Mouse (Mus musculus): ENCODE measurements at regions not wholly inside any gene's neighbourhood (a gene's known extent, or its start where the extent isn't known, plus 50 kb on each side); places are given as distances from the start of the nearest gene placed in this dataset.

DNA sequence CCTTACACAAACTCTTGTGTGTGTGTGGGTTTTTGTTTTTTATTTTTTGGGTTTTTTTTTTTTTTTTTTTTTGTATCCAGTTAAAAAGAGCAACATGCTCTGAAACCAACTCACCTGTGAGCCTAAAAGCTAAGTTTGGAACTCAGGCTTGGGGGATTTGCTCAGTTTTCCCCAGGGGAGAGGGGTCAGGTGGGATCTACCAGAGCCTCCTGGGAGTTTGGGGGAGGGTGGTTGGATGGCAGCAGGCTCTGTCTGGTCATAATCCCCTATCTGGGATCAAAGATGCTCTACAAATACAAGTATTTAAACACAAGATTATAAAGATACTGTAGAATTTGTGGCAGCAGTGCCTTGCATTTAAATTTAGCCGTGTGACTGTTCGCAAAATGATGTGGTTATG, 222.6 kb downstream of the Tmem182 start:
- H3K4me3 ChIP-seq (replicated peaks in 1 of 3; ENCODE audit: low read depth in 2 of 3, low read length in 2 of 3, poor library complexity in 1 of 3) = no peak overlapping the region
- TF ChIP-seq MXI1 (IDR thresholded peaks at IDR 0.05; ENCODE audit: low read depth, low read length) = no peak
- TF ChIP-seq CTCF (conservative IDR thresholded peaks at IDR 0.05 in 1 of 2, IDR thresholded peaks at IDR 0.05 in 1 of 2; ENCODE audit: low read depth in 2 of 2, low read length in 2 of 2) = no peak
- no peak for TF ChIP-seq POLR2A (IDR thresholded peaks at IDR 0.05; ENCODE audit: low read depth, low read length)
- no peak for TF ChIP-seq KAT2A (IDR thresholded peaks at IDR 0.05; ENCODE audit: insufficient replicate concordance, low read length)
- TF ChIP-seq ZNF384 (IDR thresholded peaks at IDR 0.05; ENCODE audit: low read depth, low read length) = no peak
- TF ChIP-seq EP300 (IDR thresholded peaks at IDR 0.05; ENCODE audit: low read length) = no peak
- no peak for TF ChIP-seq MAFK (IDR thresholded peaks at IDR 0.05; ENCODE audit: insufficient replicate concordance, low read length)
- TF ChIP-seq CHD2 (IDR thresholded peaks at IDR 0.05; ENCODE audit: low read length) = no peak
- TF ChIP-seq NELFE (IDR thresholded peaks at IDR 0.05; ENCODE audit: low read depth, low read length) = no peak
- no peak for TF ChIP-seq JUND (conservative IDR thresholded peaks at IDR 0.05; ENCODE audit: low read depth, low read length)
- no peak for DNase-seq (ENCODE audit: extremely low read depth)
- H3K27ac ChIP-seq (ENCODE audit: insufficient read depth, low read depth) = no peak overlapping the region
- H3K9ac ChIP-seq (ENCODE audit: insufficient read depth, low read depth) = no peak overlapping the region
- dilution Hi-C loops (cut with MboI; ENCODE audit: extremely low pct_ligation_motif_present, extremely low pct_unique_long_range_greater_than_20kb, low sequenced_read_pairs) (no loop called here), in situ Hi-C loops (cut with MboI; ENCODE audit: low pct_ligation_motif_present, low pct_unique_long_range_greater_than_20kb, low sequenced_read_pairs) (no loop called here)
- H3K79me2 ChIP-seq (replicated peaks; ENCODE audit: control insufficient read depth, extremely low read depth, insufficient read depth, poor library complexity, severe bottlenecking) = no peaks in the 10 kb centered on the region
- H3K4me2 ChIP-seq (ENCODE audit: insufficient read depth, low read depth, poor library complexity, severe bottlenecking) = no peak overlapping the region
- H3K4me1 ChIP-seq (ENCODE audit: control insufficient read depth in 1 of 2, insufficient read depth in 2 of 2) = no peaks in the 10 kb centered on the region
- no peaks in the 10 kb centered on the region for H3K27me3 ChIP-seq (replicated peaks)
- no peaks in the 10 kb centered on the region for H3K36me3 ChIP-seq (replicated peaks in 1 of 2; ENCODE audit: control insufficient read depth in 1 of 2, insufficient read depth in 1 of 2, low read length in 1 of 2)
- H3K9me3 ChIP-seq (replicated peaks; ENCODE audit: low read length) = peaks cover 71% of the 10 kb centered on the region

DNA sequence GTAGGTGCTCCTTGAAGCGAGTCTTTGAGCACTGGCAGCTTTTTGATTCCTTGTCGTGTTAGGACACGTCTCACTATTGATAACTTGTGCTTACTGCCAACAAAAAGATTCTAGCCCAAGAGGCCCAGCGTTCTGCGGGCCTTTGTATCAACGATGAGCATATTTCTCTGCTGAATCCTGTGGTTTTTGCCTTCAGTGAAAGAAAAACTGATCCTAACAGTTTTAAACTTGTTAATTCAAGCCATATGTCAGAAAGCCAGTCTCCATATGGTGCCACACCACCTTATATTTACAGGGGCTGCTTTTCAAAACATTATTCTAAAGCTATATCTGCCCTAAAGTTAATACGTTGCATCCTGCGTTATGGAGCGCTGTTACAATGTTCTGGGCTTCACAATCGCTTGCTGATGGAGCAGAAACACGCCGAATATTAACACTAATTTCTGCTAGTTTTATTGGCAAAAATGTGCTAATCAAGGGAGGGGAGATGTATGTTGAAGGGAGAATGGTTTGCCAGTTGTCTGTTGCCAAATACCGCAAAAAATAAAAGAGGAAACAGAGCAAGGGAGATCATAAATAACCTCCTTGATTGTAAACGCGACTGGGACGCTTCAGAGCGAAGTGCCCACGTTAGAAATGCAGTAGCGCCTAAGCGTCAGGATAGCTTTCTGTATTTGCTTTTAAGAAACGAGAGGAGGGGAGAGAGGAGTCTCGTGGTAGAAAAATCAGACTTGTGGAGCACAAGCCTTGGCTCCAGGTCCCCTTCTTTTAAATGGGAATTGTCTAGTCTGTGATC, 229.9 kb downstream of the Tmem182 start:
- no peak for DNase-seq (ENCODE audit: extremely low read depth)
- Histone ChIP-seq H3K36me3 (replicated peaks in 1 of 2; ENCODE audit: control insufficient read depth in 1 of 2, insufficient read depth in 1 of 2, low read length in 1 of 2) (no peaks in the 10 kb centered on the region), H3K4me1 (ENCODE audit: control insufficient read depth in 1 of 2, insufficient read depth in 2 of 2) (no peaks in the 10 kb centered on the region), H3K4me3 (replicated peaks in 1 of 3; ENCODE audit: low read depth in 2 of 3, low read length in 2 of 3, poor library complexity in 1 of 3) (no peak overlapping the region), H3K9ac (ENCODE audit: insufficient read depth, low read depth) (no peak overlapping the region), H3K79me2 (replicated peaks; ENCODE audit: control insufficient read depth, extremely low read depth, insufficient read depth, poor library complexity, severe bottlenecking) (no peaks in the 10 kb centered on the region), H3K27ac (ENCODE audit: insufficient read depth, low read depth) (no peak overlapping the region), H3K27me3 (replicated peaks) (no peaks in the 10 kb centered on the region), H3K4me2 (ENCODE audit: insufficient read depth, low read depth, poor library complexity, severe bottlenecking) (no peak overlapping the region), H3K9me3 (replicated peaks; ENCODE audit: low read length) (peaks cover 64% of the 10 kb centered on the region)
- dilution Hi-C loops (cut with MboI; ENCODE audit: extremely low pct_ligation_motif_present, extremely low pct_unique_long_range_greater_than_20kb, low sequenced_read_pairs) (no loop called here), in situ Hi-C loops (cut with MboI; ENCODE audit: low pct_ligation_motif_present, low pct_unique_long_range_greater_than_20kb, low sequenced_read_pairs) (no loop called here)
- TF ChIP-seq BHLHE40 (IDR thresholded peaks at IDR 0.05; ENCODE audit: low read depth, low read length) (no peak), NELFE (IDR thresholded peaks at IDR 0.05; ENCODE audit: low read depth, low read length) (no peak), RCOR1 (conservative IDR thresholded peaks at IDR 0.05; ENCODE audit: low read depth, low read length) (no peak), SMC3 (IDR thresholded peaks at IDR 0.05; ENCODE audit: low read depth, low read length) (no peak), TCF12 (IDR thresholded peaks at IDR 0.05; ENCODE audit: low read depth, low read length) (no peak), SIN3A (IDR thresholded peaks at IDR 0.05; ENCODE audit: low read length) (no peak), MAZ (IDR thresholded peaks at IDR 0.05; ENCODE audit: low read depth, low read length) (no peak), MYC (IDR thresholded peaks at IDR 0.05; ENCODE audit: low read depth, low read length) (no peak), CTCF (conservative IDR thresholded peaks at IDR 0.05 in 1 of 2, IDR thresholded peaks at IDR 0.05 in 1 of 2; ENCODE audit: low read depth in 2 of 2, low read length in 2 of 2) (no peak), GABPA (IDR thresholded peaks at IDR 0.05; ENCODE audit: insufficient replicate concordance, low read depth, low read length) (no peak), KAT2A (IDR thresholded peaks at IDR 0.05; ENCODE audit: insufficient replicate concordance, low read length) (no peak), MAFK (IDR thresholded peaks at IDR 0.05; ENCODE audit: insufficient replicate concordance, low read length) (no peak), USF2 (conservative IDR thresholded peaks at IDR 0.05; ENCODE audit: low read depth, low read length) (no peak), POLR2A (IDR thresholded peaks at IDR 0.05; ENCODE audit: low read depth, low read length) (no peak), MAX (IDR thresholded peaks at IDR 0.05; ENCODE audit: low read length) (no peak), ZNF384 (IDR thresholded peaks at IDR 0.05; ENCODE audit: low read depth, low read length) (no peak), PAX5 (IDR thresholded peaks at IDR 0.05; ENCODE audit: low read length) (no peak)
